Mouse (Mus musculus): ENCODE measurements around the gene Srgap2.
A peak's percentile ranks its signal among the peaks of the same experiment; 100 is the strongest.
"Not testable (repeated sequence)": the region's sequence is repeated elsewhere in the genome, so short reads cannot be mapped to it uniquely, and the experiment has no call there.

Srgap2 gene

GRCm38 (mm10) chr1:131252516-131253250, 274.5 kb downstream of the Srgap2 start:
- not testable (repeated sequence) for DNase-seq (ENCODE audit: extremely low spot score, low read depth, low spot score)

- peak; percentile 12 for DNase-seq (ENCODE audit: extremely low spot score, low read depth, low spot score)
Measured at GRCm38 (mm10) chr1:131246433-131247395, 280.4 kb downstream of the Srgap2 start.

DNA sequence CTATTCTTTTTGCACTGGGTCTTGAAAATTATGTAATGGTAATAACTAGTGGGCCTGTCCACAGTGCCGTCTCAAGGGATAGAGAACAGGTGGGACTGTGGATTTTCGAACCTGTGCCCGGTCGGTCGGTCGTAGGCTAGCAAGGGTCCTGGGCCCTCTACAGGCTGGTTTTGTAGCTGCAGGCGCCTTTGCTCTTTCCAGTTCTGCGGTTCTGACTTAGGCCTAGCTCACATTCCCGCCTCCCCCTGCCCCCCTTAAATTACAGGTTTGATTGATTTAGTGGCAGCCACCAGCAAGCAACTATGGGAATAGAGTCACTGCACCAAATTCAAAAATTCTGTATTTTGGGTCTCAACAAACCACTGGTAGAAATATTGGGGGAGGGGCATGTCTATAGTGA, 281.2 kb downstream of the Srgap2 start:
- DNase-seq (ENCODE audit: extremely low spot score, low read depth, low spot score), result no peak

- no peak for DNase-seq (ENCODE audit: extremely low spot score, low read depth, low spot score)
Measured at GRCm38 (mm10) chr1:131245089-131245856, 281.9 kb downstream of the Srgap2 start, which contains the start of gene Rassf5. Gene Rassf5 (minus strand): TSS chr1:131245258.

GRCm38 (mm10) chr1:131244536-131245088, 282.5 kb downstream of the Srgap2 start:
- no peak for DNase-seq (ENCODE audit: extremely low spot score, low read depth, low spot score)

- no peak for DNase-seq (ENCODE audit: extremely low spot score, low read depth, low spot score)
Measured at GRCm38 (mm10) chr1:131242956-131243355, 284.2 kb downstream of the Srgap2 start.

DNA sequence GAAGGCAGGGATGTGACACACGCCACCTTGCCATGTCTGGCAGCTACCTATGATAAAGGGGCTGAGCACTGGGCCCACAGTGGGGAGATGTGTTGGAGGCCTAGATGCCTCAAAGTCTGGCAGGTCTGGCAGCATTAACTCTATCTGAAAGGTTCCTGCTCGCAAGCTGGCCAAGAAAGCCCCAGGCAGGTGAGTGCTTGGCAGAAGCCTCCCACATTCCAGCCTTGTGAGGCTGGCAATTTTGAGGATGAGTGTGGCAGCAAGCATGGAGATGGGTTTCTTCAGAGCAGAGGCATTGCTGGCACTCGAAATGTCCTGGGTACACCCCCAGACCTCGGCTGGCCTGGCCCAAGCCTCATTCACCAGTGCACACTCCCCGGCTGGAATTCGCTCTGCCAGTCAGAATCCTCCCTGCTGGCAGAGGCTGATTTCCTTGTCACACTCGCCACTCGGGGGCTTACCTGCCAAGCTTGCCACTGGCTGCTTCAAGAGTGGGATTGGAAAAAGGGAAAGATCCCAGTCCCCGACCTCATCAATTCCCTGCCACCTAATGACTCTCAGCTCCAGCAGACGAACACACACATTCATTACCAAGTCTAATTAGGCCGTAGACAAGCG, 287.5 kb downstream of the Srgap2 start:
- DNase-seq (ENCODE audit: extremely low spot score, low read depth, low spot score), result no peak

GRCm38 (mm10) chr1:131238931-131239381, 288.2 kb downstream of the Srgap2 start:
- DNase-seq (ENCODE audit: extremely low spot score, low read depth, low spot score), result no peak

GRCm38 (mm10) chr1:131236077-131236476, 291.1 kb downstream of the Srgap2 start:
- no peak for DNase-seq (ENCODE audit: extremely low spot score, low read depth, low spot score)
